Mouse (Mus musculus) spleen, adult 2 months (tissue): ENCODE results near the gene Rnf130. TPM values are rescaled to one million over a fixed set of nuclear protein-coding genes. Genes with fewer than 3 reads are reported as not detected.

Experiments
- DNase-seq, 2 experiments: peaks; one replicate each; pipeline versions ENCODE4 v3.0.0 to v3.0.0-alpha.2; 2012 to 2021; ENCODE audit warnings: low spot score in 2 of 2, low read depth in 1 of 2
- H3K27ac ChIP-seq: fragments of 200-500 bp; 2 replicates; pipeline ENCODE4 v1.5.1; 2012; ENCODE audit warnings: low read length, inconsistent platforms; ENCODE audit not compliant: insufficient read depth
- H3K27me3 ChIP-seq: fragments of 200-500 bp; 2 replicates; pipeline ENCODE4 v1.6.1; 2012; ENCODE audit warnings: mild to moderate bottlenecking, moderate library complexity, low read length, inconsistent platforms; ENCODE audit not compliant: control insufficient read depth, insufficient read depth
- H3K36me3 ChIP-seq: fragments of 200-500 bp; 2 replicates; pipeline ENCODE4 v1.6.1; 2012; ENCODE audit warnings: mild to moderate bottlenecking, low read length, inconsistent platforms; ENCODE audit not compliant: control insufficient read depth, insufficient read depth
- H3K4me1 ChIP-seq: fragments of 200-500 bp; 2 replicates; pipeline ENCODE4 v1.6.1; 2011; ENCODE audit warnings: inconsistent platforms; ENCODE audit not compliant: control insufficient read depth, insufficient read depth, insufficient read length
- H3K4me3 ChIP-seq: fragments of 200-500 bp; 2 replicates; pipeline ENCODE4 v1.5.1; 2011; ENCODE audit warnings: mild to moderate bottlenecking, inconsistent platforms; ENCODE audit not compliant: insufficient read depth, insufficient read length; ENCODE audit errors: extremely low read depth
- CTCF ChIP-seq: fragments of 200-500 bp; IDR thresholded peaks from 2 replicates; pipeline ENCODE4 v1.5.1; 2011; ENCODE audit warnings: mild to moderate bottlenecking, inconsistent platforms; ENCODE audit not compliant: insufficient read depth, insufficient read length, insufficient replicate concordance; ENCODE audit errors: extremely low read depth
- POLR2A ChIP-seq: fragments of 200-500 bp; IDR thresholded peaks from 2 replicates; pipeline ENCODE4 v1.6.1; 2011; ENCODE audit warnings: low read depth, low read length, inconsistent platforms
- WGBS: fragments of 180-500 bp; shearing (Covaris S2); methylation state at CpG from one replicate; pipeline ENCODE4 v1.1.7; 2018; 5-methylcytosine and 5-hydroxymethylcytosine counted together
- polyA plus RNA-seq: library from polyadenylated mRNA; depleted of rRNA; stranded (reverse); fragments of >200 nt; gene quantifications from 2 replicates; pipeline ENCODE4 v1.2.3, GENCODE M21; 2012

Gene Rnf130
- polyA plus RNA-seq, 1 experiment: 52.5 TPM

DNA sequence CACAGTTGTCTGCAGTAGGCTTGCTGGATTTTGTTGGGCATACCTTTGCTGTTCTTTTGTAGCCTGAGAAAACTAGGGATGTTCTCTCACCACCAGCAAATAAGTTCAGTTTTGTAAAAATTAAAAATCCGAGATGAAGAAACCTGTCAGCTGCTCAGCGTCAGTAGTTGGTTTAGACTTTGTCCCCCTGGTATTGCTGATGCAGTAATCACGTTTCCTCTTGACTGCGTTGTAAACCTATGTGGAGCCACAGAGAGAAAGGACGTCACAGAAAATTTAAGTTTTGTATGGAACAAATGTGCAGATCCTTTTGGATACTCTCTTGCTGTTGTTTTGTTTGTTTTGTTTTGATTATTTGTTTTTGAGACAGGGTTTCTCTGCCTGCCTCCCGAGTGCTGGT, 25.2 kb downstream of the Rnf130 start:
- Histone ChIP-seq H3K27me3 (no peaks in the 10 kb centered on the region), H3K4me1 (peaks cover 9% of the 10 kb centered on the region), H3K27ac (no peak overlapping the region), H3K36me3 (peaks cover 2% of the 10 kb centered on the region; the same call in 1 of the 2 replicates), H3K4me3 (no peak overlapping the region)
- DNase-seq: no peak
- TF ChIP-seq CTCF: no peak
- no peak for TF ChIP-seq POLR2A
- WGBS: 84% methylated on average over 6 of the region's 6 CpGs

DNA sequence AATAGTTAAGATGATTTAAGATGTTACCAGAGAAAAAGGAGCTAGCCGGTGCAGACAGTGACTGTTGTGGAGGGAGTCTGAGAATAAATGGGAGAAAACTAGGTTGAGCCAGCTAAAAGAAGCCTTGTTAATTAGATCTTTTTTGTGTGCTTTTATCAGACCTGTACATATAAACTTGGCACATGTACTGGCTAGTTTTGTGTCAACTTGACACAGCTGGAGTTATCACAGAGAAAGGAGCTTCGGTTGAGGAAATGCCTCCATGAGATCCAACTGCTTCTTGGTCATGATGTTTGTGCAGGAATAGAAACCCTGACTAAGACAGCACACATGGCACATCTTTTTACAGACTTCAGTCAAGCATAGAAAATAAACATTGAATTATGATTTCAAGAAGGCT, 32.6 kb downstream of the Rnf130 start:
- H3K4me3 ChIP-seq: no peak overlapping the region
- H3K4me1 ChIP-seq: no peaks in the 10 kb centered on the region
- TF ChIP-seq CTCF (no peak), POLR2A (no peak)
- H3K27me3 ChIP-seq: no peaks in the 10 kb centered on the region
- H3K27ac ChIP-seq: no peak overlapping the region
- WGBS: 84% methylated on average over 2 of the region's 2 CpGs
- peaks cover 4% of the 10 kb centered on the region; the same call in 1 of the 2 replicates for H3K36me3 ChIP-seq
- no peak for DNase-seq

DNA sequence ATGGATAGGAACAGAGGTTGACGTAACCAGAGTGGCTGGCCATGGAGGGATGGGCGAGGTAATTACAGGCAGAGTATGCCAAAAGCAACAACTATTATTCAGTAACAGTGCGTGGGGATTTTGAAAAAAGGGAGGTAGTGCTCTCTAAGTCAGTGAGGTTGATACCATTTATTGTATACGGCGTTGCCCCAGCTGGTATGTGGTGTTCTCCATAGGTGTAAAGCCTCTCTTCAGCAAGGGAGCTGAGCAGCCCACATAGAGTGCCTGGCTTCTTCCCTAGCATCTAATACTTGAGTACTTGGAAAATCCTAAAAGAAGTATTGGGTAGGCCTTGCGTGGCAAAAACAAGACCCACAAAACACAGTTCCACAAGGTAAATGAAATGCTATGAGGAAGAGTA, 33.1 kb downstream of the Rnf130 start:
- 93% methylated on average over 6 of the region's 6 CpGs for WGBS
- DNase-seq: no peak
- TF ChIP-seq CTCF (no peak), POLR2A (no peak)

DNA sequence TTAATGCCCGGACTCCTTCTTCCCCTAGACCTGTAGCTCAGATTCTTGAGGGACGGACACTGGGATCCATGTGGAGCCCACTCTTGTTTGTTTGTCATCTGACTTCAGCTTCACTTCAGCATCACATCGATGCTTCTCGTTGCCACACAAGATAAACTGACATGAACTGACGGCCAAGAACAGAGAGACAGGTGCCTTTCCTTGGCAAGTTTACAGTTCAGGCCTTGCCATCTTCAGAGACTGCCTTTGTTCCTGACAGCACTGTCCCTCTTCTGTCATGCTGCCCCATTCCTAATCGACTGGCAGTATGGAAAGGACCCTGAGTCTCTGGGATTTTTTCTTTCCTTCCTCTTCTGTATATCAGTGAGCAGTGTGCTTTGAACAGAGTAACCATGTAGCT, 33.9 kb downstream of the Rnf130 start:
- no peak overlapping the region for H3K27ac ChIP-seq
- H3K27me3 ChIP-seq: no peaks in the 10 kb centered on the region
- DNase-seq: no peak
- TF ChIP-seq CTCF: no peak
- TF ChIP-seq POLR2A: no peak
- 88% methylated on average over 6 of the region's 6 CpGs for WGBS
- no peak overlapping the region for H3K4me3 ChIP-seq
- H3K36me3 ChIP-seq: peaks cover 3% of the 10 kb centered on the region; the same call in 1 of the 2 replicates
- no peaks in the 10 kb centered on the region for H3K4me1 ChIP-seq

More for the DNA sequence above, 33.1 kb downstream of the Rnf130 start:
- Histone ChIP-seq H3K4me1 (no peaks in the 10 kb centered on the region), H3K27ac (no peak overlapping the region), H3K27me3 (no peaks in the 10 kb centered on the region), H3K4me3 (no peak overlapping the region), H3K36me3 (peaks cover 4% of the 10 kb centered on the region; the same call in 1 of the 2 replicates)

DNA sequence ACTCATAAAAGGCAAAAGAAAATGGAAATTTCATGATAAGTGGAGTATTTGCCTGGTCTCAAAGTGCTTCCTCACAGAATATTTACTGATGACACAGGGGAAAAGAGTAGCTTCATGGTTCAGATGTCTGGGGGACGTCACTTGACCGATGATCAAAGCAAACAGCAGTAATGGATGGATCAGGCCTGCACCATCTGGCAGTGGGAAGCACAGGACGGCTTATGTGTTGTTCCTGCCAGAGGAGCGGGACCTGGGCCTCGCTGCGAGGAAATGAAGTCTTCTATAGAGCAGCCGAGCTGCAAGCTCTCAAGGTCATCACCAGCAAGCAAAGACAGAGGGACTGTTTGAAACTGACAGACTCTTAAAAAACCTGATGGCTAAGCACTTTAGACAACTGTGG, 37.0 kb downstream of the Rnf130 start:
- H3K36me3 ChIP-seq: peaks cover 1% of the 10 kb centered on the region; the same call in 1 of the 2 replicates
- H3K27ac ChIP-seq: no peak overlapping the region

DNA sequence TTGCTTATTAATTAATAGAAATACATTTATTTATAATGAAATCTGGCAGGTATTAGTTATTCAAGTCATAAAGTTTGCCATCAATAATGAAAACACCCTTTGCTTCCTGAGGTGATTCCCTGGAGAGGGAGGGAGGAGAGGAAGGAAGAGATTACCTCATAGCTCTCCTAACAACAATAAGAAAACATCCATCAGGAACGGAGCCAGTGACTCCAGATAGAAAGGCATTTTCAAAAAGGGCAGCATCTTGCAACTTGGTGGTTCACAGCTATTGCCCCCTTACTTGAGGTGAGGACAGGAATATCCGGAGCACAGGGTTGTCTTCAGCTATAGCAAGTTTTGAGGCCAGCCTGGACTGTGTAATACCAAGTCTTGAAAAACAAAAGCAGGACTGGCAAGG, 40.9 kb downstream of the Rnf130 start:
- H3K4me3 ChIP-seq: no peak overlapping the region
- no peaks in the 10 kb centered on the region; the same call in 1 of the 2 replicates for H3K36me3 ChIP-seq
- no peak for TF ChIP-seq CTCF
- TF ChIP-seq POLR2A: no peak
- DNase-seq: no peak
- WGBS: 80% methylated on average over 2 of the region's 2 CpGs
- H3K4me1 ChIP-seq: no peaks in the 10 kb centered on the region
- no peak overlapping the region for H3K27ac ChIP-seq
- H3K27me3 ChIP-seq: no peaks in the 10 kb centered on the region

More for the DNA sequence above, 37.0 kb downstream of the Rnf130 start:
- TF ChIP-seq POLR2A (no peak), CTCF (no peak)
- DNase-seq: no peak
- Histone ChIP-seq H3K27me3 (no peaks in the 10 kb centered on the region), H3K4me1 (no peaks in the 10 kb centered on the region), H3K4me3 (no peak overlapping the region)
- 90% methylated on average over 7 of the region's 7 CpGs for WGBS

DNA sequence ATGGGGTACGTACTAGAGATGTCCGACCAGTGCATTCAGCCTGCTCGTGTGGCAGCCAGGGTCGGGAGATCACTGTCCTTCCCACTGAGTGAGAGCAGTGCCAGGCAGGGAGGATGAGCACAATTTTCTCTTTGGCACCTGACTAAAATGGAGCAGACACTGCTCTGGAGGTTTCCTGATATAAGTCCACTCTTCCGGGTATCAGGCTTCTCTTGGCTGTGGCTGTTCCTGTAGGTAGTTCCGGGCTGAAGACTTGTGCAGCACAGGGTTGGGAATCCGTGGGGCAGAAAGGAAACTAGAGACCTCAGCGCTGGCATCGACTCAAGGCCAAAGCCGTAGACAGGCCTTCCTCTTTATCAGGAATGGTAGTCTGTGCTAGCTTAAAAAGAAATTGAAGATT, 48.7 kb downstream of the Rnf130 start:
- H3K4me1 ChIP-seq: no peaks in the 10 kb centered on the region
- H3K4me3 ChIP-seq: no peak overlapping the region
- H3K36me3 ChIP-seq: no peaks in the 10 kb centered on the region
- no peak for TF ChIP-seq CTCF
- no peak for TF ChIP-seq POLR2A
- no peak overlapping the region for H3K27ac ChIP-seq
- H3K27me3 ChIP-seq: no peaks in the 10 kb centered on the region
- DNase-seq: no peak
- 84% methylated on average over 10 of the region's 10 CpGs for WGBS

DNA sequence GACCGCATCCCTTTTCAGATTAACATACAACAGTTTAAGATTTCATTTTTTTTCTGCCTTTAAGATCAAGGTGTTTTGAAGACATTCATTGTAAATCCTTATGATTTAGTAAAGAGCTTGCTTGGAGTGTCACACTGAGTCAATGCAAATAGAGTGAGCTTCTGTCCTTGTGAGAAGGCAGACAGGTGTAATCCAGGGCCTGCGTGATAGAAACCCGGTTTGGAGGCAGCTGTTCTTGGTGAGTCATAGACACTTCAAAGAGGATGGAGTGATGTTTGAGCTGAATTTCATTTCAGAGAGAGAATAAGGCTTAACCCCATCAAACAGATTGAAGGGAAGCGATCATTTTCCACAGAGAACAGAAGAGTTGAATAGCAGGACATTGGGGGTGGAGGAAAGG, 51.6 kb downstream of the Rnf130 start:
- no peaks in the 10 kb centered on the region for H3K4me1 ChIP-seq
- H3K27ac ChIP-seq: no peak overlapping the region
- H3K27me3 ChIP-seq: no peaks in the 10 kb centered on the region
- no peaks in the 10 kb centered on the region for H3K36me3 ChIP-seq
- no peak overlapping the region for H3K4me3 ChIP-seq
- TF ChIP-seq CTCF (no peak), POLR2A (no peak)
- 86% methylated on average over 4 of the region's 4 CpGs for WGBS
- DNase-seq: no peak
